Mouse (Mus musculus) erythroblast, embryonic 14.5 days (primary cell): ENCODE data around the gene Arhgap35.

Source experiments
- GATA1 ChIP-seq: IDR thresholded peaks from 2 replicates; pipeline ENCODE4 v1.6.1; 2012; ENCODE audit warnings: low read length, inconsistent platforms, mixed read lengths
- TAL1 ChIP-seq: IDR thresholded peaks from 3 replicates; pipeline ENCODE4 v1.6.1; 2012; ENCODE audit warnings: low read length, inconsistent platforms, mixed read lengths

DNA sequence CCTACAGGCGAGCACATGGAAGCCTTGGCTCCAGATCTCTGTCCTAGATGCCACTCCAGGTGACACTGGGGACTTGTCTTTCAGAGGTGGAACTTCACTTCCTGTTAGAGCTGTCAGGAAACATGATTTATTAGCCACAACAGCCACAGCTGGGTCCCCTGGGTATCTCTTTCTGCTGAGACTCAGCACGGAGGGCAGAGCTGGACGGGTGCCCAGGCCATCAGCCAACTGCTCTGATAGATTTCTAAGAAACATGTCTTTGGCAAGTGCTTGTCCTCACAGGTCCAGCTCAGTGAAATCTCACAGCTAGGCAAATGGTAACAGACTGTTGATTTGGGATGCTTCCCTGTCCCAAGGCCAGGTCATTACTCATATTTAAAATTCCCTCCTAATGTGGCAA, 24.2 kb upstream of the Arhgap35 start:
- TF ChIP-seq GATA1, result no peak
- TF ChIP-seq TAL1, result no peak
